Mouse (Mus musculus): Measurements from ENCODE around the gene Slc9a6. TPM values are rescaled to one million over a fixed set of nuclear protein-coding genes. Genes with fewer than 3 reads are reported as not detected.

The Slc9a6 gene
- polyA plus RNA-seq, 1 experiment, result 10.8 TPM

- TF ChIP-seq TCF3 (IDR thresholded peaks at IDR 0.05; ENCODE audit: insufficient read length, low read depth) (no peak), E2F4 (IDR thresholded peaks at IDR 0.05; ENCODE audit: insufficient read depth) (no peak), MYOD1 (IDR thresholded peaks at IDR 0.05; ENCODE audit: control insufficient read depth in 1 of 3, insufficient read length in 2 of 3, low read depth in 2 of 3) (no peak), POLR2AphosphoS2 (IDR thresholded peaks at IDR 0.05; ENCODE audit: insufficient read length, low read depth) (no peak), USF1 (IDR thresholded peaks at IDR 0.05; ENCODE audit: low read depth) (no peak), SRF (IDR thresholded peaks at IDR 0.05; ENCODE audit: control insufficient read depth, insufficient read length, low read depth) (no peak), POLR2A (IDR thresholded peaks at IDR 0.05; ENCODE audit: insufficient read length, low read depth) (no peak)
- H3K27me3 ChIP-seq (ENCODE audit: control insufficient read depth, insufficient read depth, insufficient read length), result no peaks in the 10 kb centered on the region
- no peaks in the 10 kb centered on the region for H3K79me2 ChIP-seq (ENCODE audit: control insufficient read depth, insufficient read depth)
- H3ac ChIP-seq (ENCODE audit: control insufficient read depth, insufficient read length), result no peak overlapping the region
- H3K4me3 ChIP-seq, result no peak overlapping the region
- no peaks in the 10 kb centered on the region for H3K36me3 ChIP-seq (ENCODE audit: control insufficient read depth, insufficient read depth)
- H3K4me2 ChIP-seq (ENCODE audit: low read depth), result no peak overlapping the region
These were observed 5.7 kb downstream of the Slc9a6 start for GRCm38 (mm10) chrX:56615236-56615635.

- Histone ChIP-seq H3K4me2 (ENCODE audit: low read depth) (no peak overlapping the region), H3K36me3 (ENCODE audit: control insufficient read depth, insufficient read depth) (no peaks in the 10 kb centered on the region), H3K27me3 (ENCODE audit: control insufficient read depth, insufficient read depth, insufficient read length) (no peaks in the 10 kb centered on the region), H3K79me2 (ENCODE audit: control insufficient read depth, insufficient read depth) (no peaks in the 10 kb centered on the region), H3K4me3 (no peak overlapping the region), H3ac (ENCODE audit: control insufficient read depth, insufficient read length) (no peak overlapping the region)
- TF ChIP-seq MYOD1 (IDR thresholded peaks at IDR 0.05; ENCODE audit: control insufficient read depth in 1 of 3, insufficient read length in 2 of 3, low read depth in 2 of 3), result no peak
- TF ChIP-seq CEBPB (IDR thresholded peaks at IDR 0.05; ENCODE audit: insufficient read depth, poor library complexity, severe bottlenecking), result no peak
- TF ChIP-seq MAX (IDR thresholded peaks at IDR 0.05; ENCODE audit: low read depth), result no peak
- TF ChIP-seq MYOG (IDR thresholded peaks at IDR 0.05; ENCODE audit: control insufficient read depth in 1 of 3, insufficient read depth in 1 of 3, insufficient read length in 2 of 3, low read depth in 2 of 3), result no peak
- TF ChIP-seq TCF12 (IDR thresholded peaks at IDR 0.05; ENCODE audit: insufficient read depth, poor library complexity, severe bottlenecking), result no peak
These were observed 26.6 kb downstream of the Slc9a6 start for GRCm38 (mm10) chrX:56636185-56636584.

GRCm38 (mm10) chrX:56640066-56640465 lies 30.5 kb downstream of the Slc9a6 start:
- no peaks in the 10 kb centered on the region for H3K36me3 ChIP-seq (ENCODE audit: control insufficient read depth, insufficient read depth)
- TF ChIP-seq POLR2A (IDR thresholded peaks at IDR 0.05; ENCODE audit: insufficient read length, low read depth) (no peak), E2F4 (IDR thresholded peaks at IDR 0.05; ENCODE audit: insufficient read depth) (no peak), TCF3 (IDR thresholded peaks at IDR 0.05; ENCODE audit: insufficient read length, low read depth) (no peak), USF1 (IDR thresholded peaks at IDR 0.05; ENCODE audit: low read depth) (no peak), POLR2AphosphoS2 (IDR thresholded peaks at IDR 0.05; ENCODE audit: insufficient read length, low read depth) (no peak), MAX (IDR thresholded peaks at IDR 0.05; ENCODE audit: low read depth) (no peak), SRF (IDR thresholded peaks at IDR 0.05; ENCODE audit: control insufficient read depth, insufficient read length, low read depth) (no peak), REST (IDR thresholded peaks at IDR 0.05; ENCODE audit: insufficient read depth, insufficient read length) (no peak), MYOD1 (IDR thresholded peaks at IDR 0.05; ENCODE audit: control insufficient read depth in 1 of 3, insufficient read length in 2 of 3, low read depth in 2 of 3) (no peak), MYOG (IDR thresholded peaks at IDR 0.05; ENCODE audit: control insufficient read depth in 1 of 3, insufficient read depth in 1 of 3, insufficient read length in 2 of 3, low read depth in 2 of 3) (no peak), CEBPB (IDR thresholded peaks at IDR 0.05; ENCODE audit: insufficient read depth, poor library complexity, severe bottlenecking) (no peak), TCF12 (IDR thresholded peaks at IDR 0.05; ENCODE audit: insufficient read depth, poor library complexity, severe bottlenecking) (no peak)
- H3ac ChIP-seq (ENCODE audit: control insufficient read depth, insufficient read length), result no peak overlapping the region
- H3K4me3 ChIP-seq, result no peak overlapping the region
- H3K79me2 ChIP-seq (ENCODE audit: control insufficient read depth, insufficient read depth), result no peaks in the 10 kb centered on the region
- no peak overlapping the region for H3K4me2 ChIP-seq (ENCODE audit: low read depth)
- H3K27me3 ChIP-seq (ENCODE audit: control insufficient read depth, insufficient read depth, insufficient read length), result no peaks in the 10 kb centered on the region

- TF ChIP-seq POLR2A (IDR thresholded peaks at IDR 0.05; ENCODE audit: insufficient read length, low read depth) (no peak), POLR2AphosphoS2 (IDR thresholded peaks at IDR 0.05; ENCODE audit: insufficient read length, low read depth) (no peak), USF1 (IDR thresholded peaks at IDR 0.05; ENCODE audit: low read depth) (no peak), CEBPB (IDR thresholded peaks at IDR 0.05; ENCODE audit: insufficient read depth, poor library complexity, severe bottlenecking) (no peak)
- H3K79me2 ChIP-seq (ENCODE audit: control insufficient read depth, insufficient read depth), result no peaks in the 10 kb centered on the region
- H3K36me3 ChIP-seq (ENCODE audit: control insufficient read depth, insufficient read depth), result no peaks in the 10 kb centered on the region
- H3K4me2 ChIP-seq (ENCODE audit: low read depth), result no peak overlapping the region
- H3ac ChIP-seq (ENCODE audit: control insufficient read depth, insufficient read length), result no peak overlapping the region
- H3K4me3 ChIP-seq, result no peak overlapping the region
- no peaks in the 10 kb centered on the region for H3K27me3 ChIP-seq (ENCODE audit: control insufficient read depth, insufficient read depth, insufficient read length)
These were observed 40.2 kb downstream of the Slc9a6 start for GRCm38 (mm10) chrX:56649549-56650354.

- TF ChIP-seq MYOG (IDR thresholded peaks at IDR 0.05; ENCODE audit: control insufficient read depth in 1 of 3, insufficient read depth in 1 of 3, insufficient read length in 2 of 3, low read depth in 2 of 3) (no peak), MYOD1 (IDR thresholded peaks at IDR 0.05; ENCODE audit: control insufficient read depth in 1 of 3, insufficient read length in 2 of 3, low read depth in 2 of 3) (no peak), CEBPB (IDR thresholded peaks at IDR 0.05; ENCODE audit: insufficient read depth, poor library complexity, severe bottlenecking) (no peak), POLR2A (IDR thresholded peaks at IDR 0.05; ENCODE audit: insufficient read length, low read depth) (no peak), MAX (IDR thresholded peaks at IDR 0.05; ENCODE audit: low read depth) (no peak), USF1 (IDR thresholded peaks at IDR 0.05; ENCODE audit: low read depth) (no peak)
- no peak overlapping the region for H3K4me3 ChIP-seq
These were observed 40.7 kb downstream of the Slc9a6 start for GRCm38 (mm10) chrX:56650355-56650652.

More at GRCm38 (mm10) chrX:56650355-56650652, 40.7 kb downstream of the Slc9a6 start:
- Histone ChIP-seq H3K36me3 (ENCODE audit: control insufficient read depth, insufficient read depth) (no peaks in the 10 kb centered on the region), H3K79me2 (ENCODE audit: control insufficient read depth, insufficient read depth) (no peaks in the 10 kb centered on the region), H3ac (ENCODE audit: control insufficient read depth, insufficient read length) (no peak overlapping the region), H3K4me2 (ENCODE audit: low read depth) (no peak overlapping the region), H3K27me3 (ENCODE audit: control insufficient read depth, insufficient read depth, insufficient read length) (no peaks in the 10 kb centered on the region)

Data from myocyte (in vitro differentiated cells).